Mouse (Mus musculus): ENCODE data around the gene Setdb1. TPM values are rescaled to one million over a fixed set of nuclear protein-coding genes. Genes with fewer than 3 reads are reported as not detected.
A peak's percentile ranks its signal among the peaks of the same experiment; 100 is the strongest.
"Not testable (repeated sequence)": the region's sequence is repeated elsewhere in the genome, so short reads cannot be mapped to it uniquely, and the experiment has no call there.

Gene Setdb1
- total RNA-seq (2014; rRNA removed) (44.4 and 46.2 TPM in 2 replicates), polyA plus RNA-seq (2015; fragmentation: Nextera tagmentation; extraction: Ambion mirVana) (27.4 and 28.4 TPM in 2 replicates)

DNA sequence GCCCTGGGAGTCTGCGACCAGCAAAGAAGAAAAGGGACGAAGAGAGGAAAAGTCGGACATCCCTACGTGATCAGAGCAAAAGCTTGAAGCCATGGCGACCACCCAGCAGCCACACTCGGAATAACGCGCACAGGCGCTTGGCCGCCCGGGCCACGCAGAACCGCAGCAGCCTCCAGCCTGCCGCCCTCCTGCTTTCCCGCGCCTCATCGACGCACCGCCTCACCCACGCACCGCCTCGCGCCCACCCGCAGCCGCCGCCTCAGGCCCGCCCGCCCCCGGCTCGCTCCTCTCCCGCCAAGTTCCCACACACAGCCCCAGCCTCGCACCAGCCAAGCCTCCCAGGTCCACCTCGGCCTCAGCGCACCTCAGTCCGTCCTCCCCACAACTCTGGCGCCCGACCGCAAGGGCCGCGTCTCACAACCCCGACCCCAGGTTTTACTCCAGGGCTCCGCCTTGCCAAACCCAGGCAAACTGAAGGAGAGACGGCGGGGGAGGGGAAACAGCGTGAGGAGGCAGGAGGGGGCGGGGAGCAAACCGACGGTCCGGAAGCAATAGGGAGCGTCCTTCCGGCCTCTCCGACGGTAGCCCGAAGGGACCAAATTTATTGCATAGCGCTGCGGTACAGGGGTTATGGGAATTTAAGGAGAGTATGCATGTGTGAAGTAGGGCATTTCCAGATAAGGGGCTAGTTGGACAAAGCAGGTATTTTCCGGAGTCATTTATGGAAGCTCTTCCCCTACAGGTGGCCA, at the start of gene Setdb1:
TSS of gene Setdb1 (minus strand) at position 502 of the 749 bp plus-strand sequence.
- Histone ChIP-seq H3K9ac (replicated peaks; ENCODE audit: low read length, poor library complexity, severe bottlenecking) (0 out of 2 replicates have a peak within 1 kb of the TSS, but pooled peaks have one; percentile 44), H3K36me3 (ENCODE audit: insufficient read depth, low read length) (peaks cover 13% of the 10 kb centered on the region; the same call in 1 of the 2 replicates), H3K4me3 (ENCODE audit: low read depth, low read length) (peak within 1 kb of the TSS; percentile 41), H3K4me2 (ENCODE audit: low read depth, low read length, poor library complexity, severe bottlenecking) (peak within 1 kb of the TSS; percentile 35)
- H3K4me1 ChIP-seq (ENCODE audit: insufficient read depth, low read length); H3K9me3 ChIP-seq (ENCODE audit: low read length); H3K27ac ChIP-seq (ENCODE audit: low read depth, low read length); H3K27me3 ChIP-seq (ENCODE audit: insufficient read depth, low read length): not testable (repeated sequence)
- ATAC-seq (ENCODE audit: low FRiP score) (peak; percentile 94), DNase-seq (ENCODE audit: low spot score) (peak; percentile 98)
- WGBS: under 1% methylated on average over 27 of the region's 57 CpGs

GRCm38 (mm10) chr3:95402741-95403140, 45.7 kb upstream of the Setdb1 start, which contains the start of gene 4930558C23Rik:
Gene 4930558C23Rik (minus strand): TSS chr3:95402841.
- no peak for TF ChIP-seq CTCF (IDR thresholded peaks at IDR 0.05)
- DNase-seq (ENCODE audit: low spot score) (no peak), ATAC-seq (ENCODE audit: low FRiP score) (no peak)
- 86% methylated on average over 3 of the region's 3 CpGs for WGBS
- H3K36me3 ChIP-seq (ENCODE audit: insufficient read depth, low read length): no peaks in the 10 kb centered on the region
- H3K9ac ChIP-seq (replicated peaks; ENCODE audit: low read length, poor library complexity, severe bottlenecking): no peak within 1 kb of the TSS
- no peak within 1 kb of the TSS for H3K27ac ChIP-seq (ENCODE audit: low read depth, low read length)
- H3K4me1 ChIP-seq (ENCODE audit: insufficient read depth, low read length): no peaks in the 10 kb centered on the region
- H3K4me3 ChIP-seq (ENCODE audit: low read depth, low read length): no peak within 1 kb of the TSS
- H3K27me3 ChIP-seq (ENCODE audit: insufficient read depth, low read length): no peaks in the 10 kb centered on the region
- H3K4me2 ChIP-seq (ENCODE audit: low read depth, low read length, poor library complexity, severe bottlenecking): no peak within 1 kb of the TSS
- no peaks in the 10 kb centered on the region for H3K9me3 ChIP-seq (ENCODE audit: low read length)

DNA sequence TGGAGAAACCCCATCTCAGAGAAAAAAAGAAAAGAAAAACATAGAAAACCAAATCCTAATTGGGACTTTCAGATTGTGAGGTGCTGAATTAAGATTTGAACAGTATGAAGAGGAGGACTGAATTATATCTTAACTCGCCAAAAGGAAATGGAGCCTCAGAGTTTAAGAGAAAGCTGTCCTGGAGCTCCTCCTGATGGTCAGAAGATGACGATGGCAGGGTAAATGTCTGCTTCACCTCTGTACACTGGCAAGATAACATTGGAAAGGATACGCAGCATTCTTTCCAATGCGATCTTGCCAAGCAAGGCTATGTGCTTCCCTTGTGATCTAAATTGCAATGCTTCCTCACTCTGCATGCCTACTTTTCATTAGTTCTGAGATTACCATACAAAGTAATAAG, 37.4 kb upstream of the Setdb1 start:
- ATAC-seq (ENCODE audit: low FRiP score): no peak
- H3K4me1 ChIP-seq (ENCODE audit: insufficient read depth, low read length): no peaks in the 10 kb centered on the region
- no peaks in the 10 kb centered on the region for H3K27me3 ChIP-seq (ENCODE audit: insufficient read depth, low read length)
- no peaks in the 10 kb centered on the region for H3K9me3 ChIP-seq (ENCODE audit: low read length)
- no peaks in the 10 kb centered on the region for H3K36me3 ChIP-seq (ENCODE audit: insufficient read depth, low read length)
- peak; percentile 5 for DNase-seq (ENCODE audit: low spot score)
- no peak overlapping the region for H3K27ac ChIP-seq (ENCODE audit: low read depth, low read length)
- TF ChIP-seq CTCF (IDR thresholded peaks at IDR 0.05): peak; percentile 33
- no peak overlapping the region for H3K4me3 ChIP-seq (ENCODE audit: low read depth, low read length)
- WGBS: 88% methylated on average over 4 of the region's 4 CpGs
- H3K4me2 ChIP-seq (ENCODE audit: low read depth, low read length, poor library complexity, severe bottlenecking): no peak overlapping the region
- no peak overlapping the region for H3K9ac ChIP-seq (replicated peaks; ENCODE audit: low read length, poor library complexity, severe bottlenecking)

DNA sequence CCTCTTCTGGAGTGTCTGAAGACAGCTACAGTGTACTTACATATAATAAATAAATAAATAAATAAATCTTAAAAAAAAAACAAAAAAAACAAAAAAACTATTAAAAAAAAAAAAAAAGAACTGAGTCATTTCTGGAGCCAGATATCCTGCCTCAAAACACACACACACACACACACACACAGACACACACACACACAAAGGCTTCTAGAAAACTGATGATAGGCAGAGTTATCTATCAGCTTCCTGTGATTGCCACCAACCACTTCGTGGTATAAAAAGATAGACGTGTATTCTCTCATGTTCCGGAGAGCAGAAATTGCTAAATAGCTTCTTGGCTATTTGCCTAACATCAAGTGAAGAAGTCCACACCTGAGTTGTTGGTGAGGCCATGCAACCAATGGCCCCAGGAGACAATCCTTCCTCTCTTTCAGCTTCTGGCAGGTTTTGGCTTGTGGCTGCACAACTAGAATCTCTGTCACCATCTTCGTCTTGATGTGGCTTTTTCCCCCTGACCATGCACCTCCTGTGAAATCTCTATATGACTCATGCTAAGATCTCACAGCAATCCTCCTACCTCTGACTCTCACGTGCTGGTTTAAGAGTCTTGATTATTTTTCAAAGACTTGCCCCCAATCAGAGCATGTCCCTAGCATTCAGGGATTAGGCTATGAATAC, 28.5 kb upstream of the Setdb1 start:
- H3K9me3 ChIP-seq (ENCODE audit: low read length): no peaks in the 10 kb centered on the region

DNA sequence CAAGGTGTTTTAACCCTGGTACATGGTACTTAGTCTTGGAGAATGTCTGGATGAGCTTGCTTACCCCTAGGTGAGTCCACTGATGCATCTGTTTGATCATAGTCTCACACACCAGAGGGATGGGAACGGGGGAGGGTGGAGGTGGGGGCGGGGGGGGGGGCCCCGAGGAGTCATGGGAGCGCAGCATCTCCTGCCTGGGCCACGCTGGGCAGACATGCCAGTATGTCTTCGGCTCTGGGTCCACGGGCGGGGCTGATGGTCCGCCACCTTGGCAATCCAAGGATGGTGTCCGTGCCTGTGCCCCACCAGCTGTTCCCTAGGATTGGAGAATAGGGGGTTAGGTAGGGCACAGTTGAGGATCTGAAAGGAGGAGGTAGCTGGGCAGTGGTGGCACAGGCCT, 16.2 kb upstream of the Setdb1 start:
- no peak overlapping the region for H3K9ac ChIP-seq (replicated peaks; ENCODE audit: low read length, poor library complexity, severe bottlenecking)
- H3K36me3 ChIP-seq (ENCODE audit: insufficient read depth, low read length): no peaks in the 10 kb centered on the region
- H3K4me1 ChIP-seq (ENCODE audit: insufficient read depth, low read length): no peaks in the 10 kb centered on the region
- WGBS: 87% methylated on average over 10 of the region's 10 CpGs
- H3K4me3 ChIP-seq (ENCODE audit: low read depth, low read length): no peak overlapping the region
- no peak for TF ChIP-seq CTCF (IDR thresholded peaks at IDR 0.05)
- no peak for ATAC-seq (ENCODE audit: low FRiP score)
- no peak overlapping the region for H3K27ac ChIP-seq (ENCODE audit: low read depth, low read length)
- no peak overlapping the region for H3K4me2 ChIP-seq (ENCODE audit: low read depth, low read length, poor library complexity, severe bottlenecking)
- H3K27me3 ChIP-seq (ENCODE audit: insufficient read depth, low read length): no peaks in the 10 kb centered on the region
- DNase-seq (ENCODE audit: low spot score): no peak
- H3K9me3 ChIP-seq (ENCODE audit: low read length): no peaks in the 10 kb centered on the region

More for the DNA sequence above, 28.5 kb upstream of the Setdb1 start:
- H3K4me2 ChIP-seq (ENCODE audit: low read depth, low read length, poor library complexity, severe bottlenecking): no peak overlapping the region
- no peak overlapping the region for H3K27ac ChIP-seq (ENCODE audit: low read depth, low read length)
- DNase-seq (ENCODE audit: low spot score) (no peak), ATAC-seq (ENCODE audit: low FRiP score) (no peak)
- no peak overlapping the region for H3K9ac ChIP-seq (replicated peaks; ENCODE audit: low read length, poor library complexity, severe bottlenecking)
- no peak for TF ChIP-seq CTCF (IDR thresholded peaks at IDR 0.05)
- H3K4me1 ChIP-seq (ENCODE audit: insufficient read depth, low read length): no peaks in the 10 kb centered on the region
- no peaks in the 10 kb centered on the region for H3K27me3 ChIP-seq (ENCODE audit: insufficient read depth, low read length)
- no peak overlapping the region for H3K4me3 ChIP-seq (ENCODE audit: low read depth, low read length)
- WGBS: 83% methylated on average over 5 of the region's 5 CpGs
- H3K36me3 ChIP-seq (ENCODE audit: insufficient read depth, low read length): no peaks in the 10 kb centered on the region

- ATAC-seq (ENCODE audit: low FRiP score): no peak
Measured at GRCm38 (mm10) chr3:95370101-95370500, 13.1 kb upstream of the Setdb1 start.

DNA sequence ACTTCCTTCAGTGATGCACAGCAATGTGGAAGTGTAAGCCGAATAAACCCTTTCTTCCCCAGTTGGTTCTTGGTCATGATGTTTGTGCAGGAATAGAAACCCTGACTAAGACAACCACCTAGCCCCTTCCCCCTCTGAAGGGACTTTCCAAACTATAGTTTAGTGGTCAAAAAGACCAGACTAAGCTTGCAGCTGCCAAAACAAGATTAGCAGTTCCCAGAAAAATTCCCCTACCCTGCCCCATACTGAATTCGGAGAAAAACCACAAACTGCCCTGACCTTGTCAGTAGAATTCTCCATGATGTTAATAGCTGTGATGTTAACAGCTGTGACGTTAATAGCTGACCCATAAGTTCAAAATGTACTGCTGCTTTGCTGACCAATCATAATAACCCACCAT, 3.3 kb upstream of the Setdb1 start:
- 82% methylated on average over 3 of the region's 3 CpGs for WGBS
- H3K36me3 ChIP-seq (ENCODE audit: insufficient read depth, low read length); H3K9ac ChIP-seq (replicated peaks; ENCODE audit: low read length, poor library complexity, severe bottlenecking); H3K27me3 ChIP-seq (ENCODE audit: insufficient read depth, low read length); H3K27ac ChIP-seq (ENCODE audit: low read depth, low read length); H3K4me3 ChIP-seq (ENCODE audit: low read depth, low read length); H3K4me2 ChIP-seq (ENCODE audit: low read depth, low read length, poor library complexity, severe bottlenecking); H3K4me1 ChIP-seq (ENCODE audit: insufficient read depth, low read length); ATAC-seq (ENCODE audit: low FRiP score); H3K9me3 ChIP-seq (ENCODE audit: low read length); DNase-seq (ENCODE audit: low spot score): not testable (repeated sequence)

More at GRCm38 (mm10) chr3:95370101-95370500, 13.1 kb upstream of the Setdb1 start:
- no peak overlapping the region for H3K27ac ChIP-seq (ENCODE audit: low read depth, low read length)
- H3K4me3 ChIP-seq (ENCODE audit: low read depth, low read length): no peak overlapping the region
- DNase-seq (ENCODE audit: low spot score): no peak
- no peaks in the 10 kb centered on the region for H3K27me3 ChIP-seq (ENCODE audit: insufficient read depth, low read length)
- no peak for TF ChIP-seq CTCF (IDR thresholded peaks at IDR 0.05)
- no peak overlapping the region for H3K9ac ChIP-seq (replicated peaks; ENCODE audit: low read length, poor library complexity, severe bottlenecking)
- H3K4me2 ChIP-seq (ENCODE audit: low read depth, low read length, poor library complexity, severe bottlenecking): no peak overlapping the region
- no peaks in the 10 kb centered on the region for H3K4me1 ChIP-seq (ENCODE audit: insufficient read depth, low read length)
- H3K36me3 ChIP-seq (ENCODE audit: insufficient read depth, low read length): no peaks in the 10 kb centered on the region
- H3K9me3 ChIP-seq (ENCODE audit: low read length): no peaks in the 10 kb centered on the region
